Mouse (Mus musculus): ENCODE data around the gene Gnaz. TPM values are rescaled to one million over a fixed set of nuclear protein-coding genes. Genes with fewer than 3 reads are reported as not detected.
A peak's percentile ranks its signal among the peaks of the same experiment; 100 is the strongest.
"Not testable (repeated sequence)": the region's sequence is repeated elsewhere in the genome, so short reads cannot be mapped to it uniquely, and the experiment has no call there.

The Gnaz gene
- polyA plus RNA-seq, 1 experiment from 2014 or later = 4.2 TPM

DNA sequence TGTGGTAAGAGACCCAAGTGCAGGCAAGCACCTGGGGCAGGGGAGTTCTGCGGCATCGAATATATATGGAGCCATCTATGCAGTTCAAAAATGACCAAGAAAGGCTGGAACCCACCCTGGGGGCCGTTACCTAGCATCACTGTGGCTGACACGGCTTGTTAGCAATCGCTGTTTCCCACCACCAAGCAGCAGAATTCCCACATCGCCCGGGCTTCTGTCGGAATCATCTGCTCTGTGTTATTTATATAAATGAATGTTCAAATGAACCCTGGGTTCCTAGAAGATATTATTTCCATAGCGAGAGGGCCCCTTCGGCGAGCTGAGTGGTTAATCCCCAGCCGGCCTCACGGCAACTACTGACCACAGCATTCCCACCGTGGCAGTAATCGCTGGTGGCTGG lies 43.7 kb downstream of the Gnaz start:
- H3K36me3 ChIP-seq = no peaks in the 10 kb centered on the region
- H3K9me3 ChIP-seq = no peaks in the 10 kb centered on the region
- DNase-seq (ENCODE audit: low spot score) = no peak
- H3K27ac ChIP-seq = no peak overlapping the region
- H3K4me3 ChIP-seq = no peak overlapping the region
- peaks cover 16% of the 10 kb centered on the region for H3K4me1 ChIP-seq
- peaks cover 25% of the 10 kb centered on the region; the same call in 1 of the 2 replicates for H3K27me3 ChIP-seq (ENCODE audit: insufficient read depth, poor library complexity, severe bottlenecking)
- WGBS = 89% methylated on average over 15 of the region's 15 CpGs

DNA sequence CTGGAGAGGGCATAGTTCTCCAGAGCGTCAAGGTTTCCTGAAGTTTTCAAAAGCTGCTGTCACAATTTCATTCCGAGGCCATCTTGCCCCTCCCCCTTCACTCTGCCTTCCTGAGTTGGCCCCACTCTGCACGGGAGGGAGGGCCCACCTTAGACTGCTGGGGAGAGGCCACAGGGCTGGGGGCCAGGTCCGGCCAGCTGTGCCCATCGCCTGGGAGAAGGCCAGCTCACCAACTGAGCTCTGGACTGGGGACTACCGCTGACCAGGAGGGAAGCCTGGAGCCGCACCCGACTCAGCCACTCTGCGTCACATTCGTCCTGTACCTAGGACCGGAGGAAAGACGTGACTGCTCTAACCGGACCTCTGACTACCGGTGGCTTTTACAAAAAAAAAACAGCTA lies 48.5 kb downstream of the Gnaz start:
- H3K27ac ChIP-seq = no peak overlapping the region
- H3K27me3 ChIP-seq (ENCODE audit: insufficient read depth, poor library complexity, severe bottlenecking) = peaks cover 14% of the 10 kb centered on the region
- WGBS = 69% methylated on average over 14 of the region's 14 CpGs
- peaks cover 5% of the 10 kb centered on the region; the same call in 1 of the 2 replicates for H3K4me1 ChIP-seq
- H3K9me3 ChIP-seq = no peaks in the 10 kb centered on the region
- no peaks in the 10 kb centered on the region for H3K36me3 ChIP-seq
- no peak overlapping the region for H3K4me3 ChIP-seq
- DNase-seq (ENCODE audit: low spot score) = no peak

- DNase-seq (ENCODE audit: low spot score) = no peak
- Histone ChIP-seq H3K27me3 (ENCODE audit: insufficient read depth, poor library complexity, severe bottlenecking) (peaks cover 15% of the 10 kb centered on the region), H3K9me3 (no peaks in the 10 kb centered on the region), H3K36me3 (no peaks in the 10 kb centered on the region), H3K27ac (no peak overlapping the region), H3K4me1 (peaks cover 5% of the 10 kb centered on the region; the same call in 1 of the 2 replicates), H3K4me3 (no peak overlapping the region)
- 81% methylated on average over 4 of the region's 4 CpGs for WGBS
These were observed 49.5 kb downstream of the Gnaz start for GRCm38 (mm10) chr10:75016481-75016880.

- Histone ChIP-seq H3K9me3 (no peaks in the 10 kb centered on the region), H3K4me1 (peaks cover 3% of the 10 kb centered on the region; the same call in 1 of the 2 replicates), H3K27me3 (ENCODE audit: insufficient read depth, poor library complexity, severe bottlenecking) (peaks cover 14% of the 10 kb centered on the region), H3K27ac (no peak overlapping the region), H3K4me3 (no peak overlapping the region), H3K36me3 (no peaks in the 10 kb centered on the region)
- 51% methylated on average over 2 of the region's 2 CpGs for WGBS
- DNase-seq (ENCODE audit: low spot score) = no peak
These were observed 53.3 kb downstream of the Gnaz start for GRCm38 (mm10) chr10:75020271-75020670.

DNA sequence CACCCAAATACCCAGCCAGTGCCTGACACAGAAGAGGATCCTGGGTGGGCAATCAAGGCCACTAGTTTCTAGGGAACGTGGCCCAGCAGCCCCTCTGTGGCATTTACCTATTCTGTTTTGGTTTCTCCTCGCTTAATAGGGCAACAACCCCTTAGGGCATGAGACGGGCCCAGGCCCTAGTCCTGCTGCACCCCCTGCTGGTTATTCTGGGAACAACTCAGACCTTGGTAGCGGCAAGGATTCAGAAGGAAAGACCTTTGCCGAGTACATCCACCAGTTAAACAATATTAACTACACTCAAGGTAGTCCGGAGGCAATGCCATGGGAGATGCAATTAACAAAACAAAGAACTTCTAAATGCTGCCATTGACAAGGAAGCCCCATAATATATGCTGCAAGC lies 54.2 kb downstream of the Gnaz start:
- Histone ChIP-seq H3K27me3 (ENCODE audit: insufficient read depth, poor library complexity, severe bottlenecking) (peaks cover 14% of the 10 kb centered on the region), H3K4me1 (no peaks in the 10 kb centered on the region), H3K27ac (no peak overlapping the region), H3K36me3 (no peaks in the 10 kb centered on the region), H3K4me3 (no peak overlapping the region), H3K9me3 (no peaks in the 10 kb centered on the region)
- 14% methylated on average over 6 of the region's 6 CpGs for WGBS
- no peak for DNase-seq (ENCODE audit: low spot score)

- Histone ChIP-seq H3K4me1 (no peaks in the 10 kb centered on the region), H3K4me3 (no peak overlapping the region), H3K36me3 (no peaks in the 10 kb centered on the region), H3K9me3 (no peaks in the 10 kb centered on the region), H3K27ac (no peak overlapping the region), H3K27me3 (ENCODE audit: insufficient read depth, poor library complexity, severe bottlenecking) (peaks cover 5% of the 10 kb centered on the region; the same call in 1 of the 2 replicates)
- no peak for DNase-seq (ENCODE audit: low spot score)
- WGBS = 74% methylated on average over 8 of the region's 8 CpGs
These were observed 59.5 kb downstream of the Gnaz start for GRCm38 (mm10) chr10:75026491-75026890.

GRCm38 (mm10) chr10:75028743-75029142 lies 61.8 kb downstream of the Gnaz start:
- WGBS = 69% methylated on average over 8 of the region's 8 CpGs
- Histone ChIP-seq H3K36me3 (no peaks in the 10 kb centered on the region), H3K4me3 (no peak overlapping the region), H3K4me1 (peaks cover 7% of the 10 kb centered on the region; the same call in 1 of the 2 replicates), H3K9me3 (no peaks in the 10 kb centered on the region), H3K27ac (no peak overlapping the region), H3K27me3 (ENCODE audit: insufficient read depth, poor library complexity, severe bottlenecking) (no peaks in the 10 kb centered on the region)
- no peak for DNase-seq (ENCODE audit: low spot score)

- Histone ChIP-seq H3K27me3 (ENCODE audit: insufficient read depth, poor library complexity, severe bottlenecking) (no peaks in the 10 kb centered on the region), H3K9me3 (no peaks in the 10 kb centered on the region), H3K4me3 (no peak overlapping the region), H3K27ac (no peak overlapping the region), H3K36me3 (no peaks in the 10 kb centered on the region), H3K4me1 (peaks cover 7% of the 10 kb centered on the region; the same call in 1 of the 2 replicates)
- WGBS = 84% methylated on average over 3 of the region's 3 CpGs
- no peak for DNase-seq (ENCODE audit: low spot score)
These were observed 62.7 kb downstream of the Gnaz start for GRCm38 (mm10) chr10:75029677-75030076.

GRCm38 (mm10) chr10:75030234-75030633 lies 63.3 kb downstream of the Gnaz start:
- no peak overlapping the region for H3K4me3 ChIP-seq
- H3K27me3 ChIP-seq (ENCODE audit: insufficient read depth, poor library complexity, severe bottlenecking) = no peaks in the 10 kb centered on the region
- H3K36me3 ChIP-seq = no peaks in the 10 kb centered on the region
- no peak for DNase-seq (ENCODE audit: low spot score)
- H3K27ac ChIP-seq = no peak overlapping the region
- peaks cover 7% of the 10 kb centered on the region; the same call in 1 of the 2 replicates for H3K4me1 ChIP-seq
- no peaks in the 10 kb centered on the region for H3K9me3 ChIP-seq
- 79% methylated on average over 3 of the region's 3 CpGs for WGBS

DNA sequence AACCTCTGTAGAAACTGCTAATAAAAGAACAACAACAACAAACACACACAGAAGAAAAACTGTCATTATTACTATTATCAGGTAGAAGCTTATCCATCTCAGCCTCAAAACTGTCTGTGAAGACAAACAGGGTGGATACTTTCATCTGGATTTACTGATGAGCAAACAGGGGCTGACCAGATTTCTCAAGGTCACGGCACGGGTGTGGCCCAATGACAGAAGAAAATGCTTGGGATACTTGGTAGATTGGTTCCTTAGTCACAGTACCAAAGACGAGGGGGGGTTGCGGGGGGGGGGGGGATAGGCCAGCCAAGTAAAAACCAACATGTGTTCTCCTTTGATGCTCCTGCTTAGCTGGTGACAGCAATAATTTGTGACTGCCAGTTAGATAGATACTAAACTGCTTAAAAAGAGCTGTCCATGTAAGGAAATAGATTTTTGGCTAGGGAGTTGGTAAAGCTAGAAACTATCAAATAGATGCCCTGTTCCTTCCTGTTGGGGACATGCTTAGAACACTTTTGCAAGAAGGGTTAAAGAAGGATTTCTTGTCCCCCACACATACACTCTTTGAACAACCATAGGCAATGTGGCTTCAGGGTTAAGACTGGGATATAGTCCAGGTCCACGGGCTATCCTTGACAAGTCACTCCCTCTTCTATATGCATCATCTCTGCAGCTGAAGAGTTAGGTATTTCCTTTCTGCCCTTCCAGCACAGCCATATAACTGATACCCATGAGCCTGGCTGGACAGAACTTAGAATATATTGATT lies 64.6 kb downstream of the Gnaz start:
- no peak overlapping the region for H3K27ac ChIP-seq
- H3K4me1 ChIP-seq = peaks cover 7% of the 10 kb centered on the region; the same call in 1 of the 2 replicates
- H3K36me3 ChIP-seq = no peaks in the 10 kb centered on the region
- no peak for DNase-seq (ENCODE audit: low spot score)
- WGBS = 53% methylated on average over 5 of the region's 5 CpGs
- no peaks in the 10 kb centered on the region for H3K27me3 ChIP-seq (ENCODE audit: insufficient read depth, poor library complexity, severe bottlenecking)
- H3K4me3 ChIP-seq = no peak overlapping the region
- H3K9me3 ChIP-seq = no peaks in the 10 kb centered on the region

- H3K4me3 ChIP-seq = no peak within 1 kb of the TSS
- DNase-seq (ENCODE audit: low spot score) = no peak
- no peaks in the 10 kb centered on the region for H3K27me3 ChIP-seq (ENCODE audit: insufficient read depth, poor library complexity, severe bottlenecking)
These were observed 65.4 kb downstream of the Gnaz start, which contains the start of gene Rsph14 for GRCm38 (mm10) chr10:75032395-75032794. Gene Rsph14, minus strand, starts transcription at chr10:75032586.

DNA sequence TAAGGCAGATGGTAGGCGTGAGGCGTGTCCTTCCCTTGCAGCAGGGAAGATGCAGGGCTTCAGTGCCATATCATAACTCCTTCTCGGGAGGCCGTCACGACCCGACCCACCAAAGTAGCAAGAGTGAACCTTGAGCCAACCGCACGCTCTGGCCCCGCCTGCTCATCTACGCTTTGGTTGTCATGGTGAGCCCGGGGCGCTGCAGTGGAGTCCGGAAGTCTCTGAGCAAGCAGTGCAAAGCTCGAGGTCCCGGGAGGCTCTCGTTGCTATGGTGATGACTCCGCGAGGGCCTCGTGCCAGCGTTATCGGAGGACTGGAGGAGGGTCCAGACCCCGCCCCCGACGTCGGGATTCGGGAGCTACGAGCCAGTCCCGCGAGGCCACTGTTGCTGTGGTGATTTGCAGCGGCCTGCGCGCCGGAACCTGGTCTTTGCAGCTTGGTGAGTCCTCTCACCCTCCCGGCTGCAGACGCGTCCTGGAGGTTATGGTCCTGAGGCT lies 70.0 kb downstream of the Gnaz start, which contains the start of gene Rab36:
Gene Rab36 (plus strand): TSS at position 176 of the 497 bp plus-strand sequence.
- WGBS = under 1% methylated on average over 36 of the region's 36 CpGs
- DNase-seq (ENCODE audit: low spot score) = peak; percentile 99
- Histone ChIP-seq H3K36me3 (no peaks in the 10 kb centered on the region), H3K4me1 (peaks cover 17% of the 10 kb centered on the region), H3K4me3 (peak within 1 kb of the TSS; percentile 56), H3K27ac (peak within 1 kb of the TSS; percentile 74), H3K9me3 (no peaks in the 10 kb centered on the region), H3K27me3 (ENCODE audit: insufficient read depth, poor library complexity, severe bottlenecking) (no peaks in the 10 kb centered on the region)

More at GRCm38 (mm10) chr10:75032395-75032794, 65.4 kb downstream of the Gnaz start, which contains the start of gene Rsph14:
- no peaks in the 10 kb centered on the region for H3K36me3 ChIP-seq
- H3K4me1 ChIP-seq = peaks cover 11% of the 10 kb centered on the region
- 40% methylated on average over 10 of the region's 10 CpGs for WGBS
- no peaks in the 10 kb centered on the region for H3K9me3 ChIP-seq
- no peak within 1 kb of the TSS for H3K27ac ChIP-seq

DNA sequence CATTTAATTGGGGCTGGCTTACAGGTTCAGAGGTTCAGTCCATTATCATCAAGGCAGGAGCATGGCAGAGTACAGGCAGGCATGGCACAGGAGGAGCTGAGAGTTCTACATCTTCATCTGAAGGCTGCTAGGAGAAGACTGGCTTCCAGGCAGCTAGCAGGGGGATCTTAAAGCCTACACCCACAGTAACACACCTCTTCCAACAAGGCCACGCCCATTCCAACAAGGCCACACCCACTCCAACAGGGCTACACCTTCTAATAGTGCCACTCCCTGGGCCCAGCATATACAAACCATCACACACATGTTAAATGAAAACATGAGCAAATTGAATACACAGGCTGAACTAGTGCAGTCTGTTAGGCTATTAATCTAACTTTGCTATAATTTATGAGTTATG lies 75.1 kb downstream of the Gnaz start:
- peaks cover 14% of the 10 kb centered on the region; the same call in 1 of the 2 replicates for H3K36me3 ChIP-seq
- peaks cover 21% of the 10 kb centered on the region for H3K4me1 ChIP-seq
- not testable (repeated sequence) for DNase-seq (ENCODE audit: low spot score); H3K9me3 ChIP-seq; H3K27me3 ChIP-seq (ENCODE audit: insufficient read depth, poor library complexity, severe bottlenecking); H3K4me3 ChIP-seq; H3K27ac ChIP-seq
- 12% methylated on average over 1 of the region's 1 CpGs for WGBS

Measured in heart, embryonic 10.5 days (tissue).